Mouse (Mus musculus) cortical plate, adult 2 months (tissue): Measurements from ENCODE around the gene Gm4305.
"Not testable (repeated sequence)": the region's sequence is repeated elsewhere in the genome, so short reads cannot be mapped to it uniquely, and the experiment has no call there.

Source experiments
- CTCF ChIP-seq: fragments of 200-500 bp; IDR thresholded peaks from 2 replicates; pipeline ENCODE4 v1.5.1; 2011; ENCODE audit warnings: mild to moderate bottlenecking, control low read depth, low read length; ENCODE audit not compliant: insufficient read depth; ENCODE audit errors: extremely low read depth
- POLR2A ChIP-seq: fragments of 200-500 bp; IDR thresholded peaks from 2 replicates; pipeline ENCODE4 v1.6.1; 2011; ENCODE audit warnings: mild to moderate bottlenecking, low read length, control low read depth; ENCODE audit not compliant: insufficient read depth; ENCODE audit errors: extremely low read depth

DNA sequence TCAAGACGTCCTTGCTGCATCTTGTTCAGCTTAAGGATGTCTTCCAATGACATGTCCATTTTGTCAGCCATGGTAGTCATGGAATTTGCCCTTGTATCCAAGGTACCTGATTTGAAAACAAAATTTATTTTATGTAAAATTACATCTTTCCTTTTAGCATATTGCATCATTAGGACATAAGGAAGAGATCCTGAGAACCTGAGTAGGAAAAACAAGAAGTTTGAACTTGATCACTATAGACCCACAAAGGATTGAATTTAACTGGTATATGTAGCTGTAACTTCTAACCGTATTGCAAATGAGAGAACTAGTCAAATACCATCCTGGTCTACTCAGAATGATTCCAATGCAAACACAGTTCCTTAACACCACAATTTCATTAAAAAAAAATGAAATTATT, 31.6 kb downstream of the Gm4305 start, which contains the start of gene Gm4312:
- not testable (repeated sequence) for TF ChIP-seq CTCF, POLR2A
